Mouse (Mus musculus): ENCODE data around the gene Tomm70a.

GRCm38 (mm10) chr16:57144741-57145140, 23.2 kb downstream of the Tomm70a start:
- TF ChIP-seq GATA1 (IDR thresholded peaks at IDR 0.05; ENCODE audit: borderline replicate concordance, low read length) (no peak), FLI1 (IDR thresholded peaks at IDR 0.05; ENCODE audit: low read length) (no peak)
